Mouse (Mus musculus) midbrain, embryonic 14.5 days (tissue): ENCODE measurements around the gene Fam78a. TPM values are rescaled to one million over a fixed set of nuclear protein-coding genes. Genes with fewer than 3 reads are reported as not detected.

ENCODE experiments used
- ATAC-seq: fragments of 200-750 bp; cut with Nextera tagmentation; 2 replicates; pipeline ENCODE4 v1.8.0; 2017; ENCODE audit warnings: moderate number of reproducible peaks, moderate library complexity; ENCODE audit not compliant: low FRiP score, low TSS enrichment
- DNase-seq: peaks from one replicate; pipeline ENCODE4 v3.0.0-alpha.2; 2015
- H3K27ac ChIP-seq: fragments of 300-500 bp; sonication (generic); replicated peaks from 2 replicates; pipeline ENCODE4 v1.5.1; 2014; ENCODE audit warnings: mild to moderate bottlenecking, low read depth, low read length, moderate library complexity
- H3K27me3 ChIP-seq: fragments of 300-500 bp; sonication (generic); 2 replicates; pipeline ENCODE4 v1.6.1; 2014; ENCODE audit warnings: low read length, control low read depth, mixed read lengths; ENCODE audit not compliant: control insufficient read depth, insufficient read depth
- H3K36me3 ChIP-seq: fragments of 300-500 bp; sonication (generic); 2 replicates; pipeline ENCODE4 v1.6.1; 2014; ENCODE audit warnings: low read length, control low read depth; ENCODE audit not compliant: control insufficient read depth, insufficient read depth
- H3K4me1 ChIP-seq: fragments of 300-500 bp; sonication (generic); 2 replicates; pipeline ENCODE4 v1.6.1; 2014; ENCODE audit warnings: mild to moderate bottlenecking, antibody characterized with exemption, low read length, control low read depth; ENCODE audit not compliant: control insufficient read depth, insufficient read depth
- H3K4me2 ChIP-seq: fragments of 300-500 bp; sonication (generic); 2 replicates; pipeline ENCODE4 v1.6.1; 2014; ENCODE audit warnings: mild to moderate bottlenecking, low read length, moderate library complexity
- H3K4me3 ChIP-seq: fragments of 300-500 bp; sonication (generic); replicated peaks from 2 replicates; pipeline ENCODE4 v1.5.1; 2014; ENCODE audit warnings: low read depth, low read length
- H3K9ac ChIP-seq: fragments of 300-500 bp; sonication (generic); replicated peaks from 2 replicates; pipeline ENCODE4 v1.6.1; 2014; ENCODE audit warnings: mild to moderate bottlenecking, low read length, moderate library complexity
- H3K9me3 ChIP-seq: fragments of 300-500 bp; sonication (generic); 2 replicates; pipeline ENCODE4 v1.6.1; 2016; ENCODE audit warnings: low read length, control low read depth, mixed read lengths; ENCODE audit not compliant: control insufficient read depth
- WGBS: fragments of 180-500 bp; shearing (Covaris S2); extraction: QIAGEN DNeasy Blood & Tissue Kit; methylation state at CpG from one replicate; pipeline ENCODE4 v1.1.7; 2014; 5-methylcytosine and 5-hydroxymethylcytosine counted together
- polyA plus RNA-seq: library from polyadenylated mRNA; unstranded; fragments of >200 nt; fragmentation: Nextera tagmentation; extraction: Ambion mirVana; gene quantifications from 2 replicates; pipeline ENCODE4 v1.2.1, GENCODE M21; 2014

Fam78a gene
- 0.50 and 0.59 TPM in 2 replicates for polyA plus RNA-seq

- no peak within 1 kb of the TSS for H3K27ac ChIP-seq
- DNase-seq, result peak; percentile 76
- H3K27me3 ChIP-seq, result peaks cover 41% of the 10 kb centered on the region
- peak; percentile 69; the same call in 1 of the 2 replicates for ATAC-seq
- H3K9ac ChIP-seq, result peak within 1 kb of the TSS; percentile 49
- H3K9me3 ChIP-seq, result no peaks in the 10 kb centered on the region
- peaks cover 13% of the 10 kb centered on the region for H3K4me1 ChIP-seq
- under 1% methylated on average over 68 of the region's 68 CpGs for WGBS
- H3K36me3 ChIP-seq, result no peaks in the 10 kb centered on the region
- peak within 1 kb of the TSS; percentile 63 for H3K4me3 ChIP-seq
- H3K4me2 ChIP-seq, result peak within 1 kb of the TSS; percentile 99
Observed at GRCm38 (mm10) chr2:32084111-32084871, at the start of gene Fam78a. Gene Fam78a, minus strand, starts transcription at chr2:32084857.

- Histone ChIP-seq H3K9me3 (no peaks in the 10 kb centered on the region), H3K4me2 (no peak overlapping the region), H3K27ac (no peak overlapping the region), H3K4me1 (no peaks in the 10 kb centered on the region), H3K4me3 (no peak overlapping the region), H3K9ac (no peak overlapping the region), H3K27me3 (no peaks in the 10 kb centered on the region), H3K36me3 (no peaks in the 10 kb centered on the region)
- DNase-seq, result peak; percentile 86
- ATAC-seq, result no peak
- whole genome bisulfite sequencing, result 6% methylated on average over 2 of the region's 2 CpGs
Observed at GRCm38 (mm10) chr2:32134039-32134438, 49.4 kb upstream of the Fam78a start.

- no peaks in the 10 kb centered on the region for H3K27me3 ChIP-seq
- no peak overlapping the region for H3K4me2 ChIP-seq
- H3K9me3 ChIP-seq, result no peaks in the 10 kb centered on the region
- no peaks in the 10 kb centered on the region for H3K36me3 ChIP-seq
- DNase-seq (peak; percentile 25), ATAC-seq (no peak)
- 3% methylated on average over 12 of the region's 12 CpGs for WGBS
- no peak overlapping the region for H3K27ac ChIP-seq
- no peaks in the 10 kb centered on the region for H3K4me1 ChIP-seq
- H3K9ac ChIP-seq, result no peak overlapping the region
- no peak overlapping the region for H3K4me3 ChIP-seq
Observed at GRCm38 (mm10) chr2:32132567-32132992, 47.9 kb upstream of the Fam78a start.

GRCm38 (mm10) chr2:32131866-32132566 lies 47.4 kb upstream of the Fam78a start:
- no peak overlapping the region for H3K4me2 ChIP-seq
- H3K4me3 ChIP-seq, result no peak overlapping the region
- H3K9me3 ChIP-seq, result no peaks in the 10 kb centered on the region
- WGBS, result 76% methylated on average over 6 of the region's 6 CpGs
- DNase-seq (no peak), ATAC-seq (no peak)
- no peaks in the 10 kb centered on the region for H3K4me1 ChIP-seq
- no peaks in the 10 kb centered on the region for H3K36me3 ChIP-seq
- H3K9ac ChIP-seq, result no peak overlapping the region
- H3K27me3 ChIP-seq, result no peaks in the 10 kb centered on the region
- H3K27ac ChIP-seq, result no peak overlapping the region

GRCm38 (mm10) chr2:32131205-32131834 lies 46.7 kb upstream of the Fam78a start:
- DNase-seq, result no peak
- 83% methylated on average over 9 of the region's 9 CpGs for WGBS
- no peak overlapping the region for H3K9ac ChIP-seq
- H3K4me1 ChIP-seq, result no peaks in the 10 kb centered on the region
- H3K27ac ChIP-seq, result no peak overlapping the region
- no peak overlapping the region for H3K4me3 ChIP-seq
- no peak overlapping the region for H3K4me2 ChIP-seq
- no peak for ATAC-seq
- no peaks in the 10 kb centered on the region for H3K9me3 ChIP-seq
- no peaks in the 10 kb centered on the region for H3K27me3 ChIP-seq
- H3K36me3 ChIP-seq, result no peaks in the 10 kb centered on the region

GRCm38 (mm10) chr2:32130435-32130834 lies 45.8 kb upstream of the Fam78a start:
- H3K4me1 ChIP-seq, result no peaks in the 10 kb centered on the region
- H3K4me2 ChIP-seq, result no peak overlapping the region
- no peaks in the 10 kb centered on the region for H3K9me3 ChIP-seq
- WGBS, result 35% methylated on average over 6 of the region's 6 CpGs
- DNase-seq, result peak; percentile 80
- no peaks in the 10 kb centered on the region for H3K27me3 ChIP-seq
- no peaks in the 10 kb centered on the region for H3K36me3 ChIP-seq
- H3K9ac ChIP-seq, result no peak overlapping the region
- H3K27ac ChIP-seq, result no peak overlapping the region
- H3K4me3 ChIP-seq, result no peak overlapping the region
- ATAC-seq, result no peak

- no peak for DNase-seq
- no peak for ATAC-seq
- Histone ChIP-seq H3K9me3 (no peaks in the 10 kb centered on the region), H3K4me3 (no peak overlapping the region), H3K27me3 (no peaks in the 10 kb centered on the region), H3K4me1 (no peaks in the 10 kb centered on the region), H3K4me2 (no peak overlapping the region), H3K27ac (no peak overlapping the region), H3K36me3 (no peaks in the 10 kb centered on the region), H3K9ac (no peak overlapping the region)
- 60% methylated on average over 11 of the region's 11 CpGs for WGBS
Observed at GRCm38 (mm10) chr2:32129383-32130074, 44.9 kb upstream of the Fam78a start.

GRCm38 (mm10) chr2:32128536-32128841 lies 43.8 kb upstream of the Fam78a start:
- no peak overlapping the region for H3K4me2 ChIP-seq
- WGBS, result 85% methylated on average over 5 of the region's 5 CpGs
- H3K9ac ChIP-seq, result no peak overlapping the region
- DNase-seq (no peak), ATAC-seq (no peak)
- H3K4me1 ChIP-seq, result no peaks in the 10 kb centered on the region
- no peak overlapping the region for H3K27ac ChIP-seq
- H3K36me3 ChIP-seq, result no peaks in the 10 kb centered on the region
- H3K27me3 ChIP-seq, result no peaks in the 10 kb centered on the region
- no peaks in the 10 kb centered on the region for H3K9me3 ChIP-seq
- no peak overlapping the region for H3K4me3 ChIP-seq
